Mouse (Mus musculus) hindbrain, embryonic 14.5 days (tissue): ENCODE data around the gene Dnaic1. TPM values are rescaled to one million over a fixed set of nuclear protein-coding genes. Genes with fewer than 3 reads are reported as not detected.

Experiments
- ATAC-seq: fragments of 200-750 bp; cut with Nextera tagmentation; 2 replicates; pipeline ENCODE4 v1.8.0; 2017; ENCODE audit warnings: moderate number of reproducible peaks, mild to moderate bottlenecking, moderate TSS enrichment, moderate library complexity; ENCODE audit not compliant: low FRiP score
- DNase-seq: peaks from one replicate; pipeline ENCODE4 v3.0.0-alpha.2; 2015; ENCODE audit warnings: low spot score
- H3K27ac ChIP-seq: fragments of 300-500 bp; sonication (generic); 2 replicates; pipeline ENCODE4 v1.5.1; 2014; ENCODE audit warnings: mild to moderate bottlenecking, moderate library complexity
- H3K27me3 ChIP-seq: fragments of 300-500 bp; sonication (generic); 2 replicates; pipeline ENCODE4 v1.6.1; 2014; ENCODE audit warnings: mild to moderate bottlenecking, low read length, mixed read lengths; ENCODE audit not compliant: control insufficient read depth, insufficient read depth
- H3K36me3 ChIP-seq: fragments of 300-500 bp; sonication (generic); replicated peaks from 2 replicates; pipeline ENCODE4 v1.6.1; 2014; ENCODE audit not compliant: control insufficient read depth, insufficient read depth
- H3K4me1 ChIP-seq: fragments of 300-500 bp; sonication (generic); replicated peaks from 2 replicates; pipeline ENCODE4 v1.6.1; 2014; ENCODE audit warnings: antibody characterized with exemption, low read length, mixed read lengths; ENCODE audit not compliant: control insufficient read depth, insufficient read depth
- H3K4me2 ChIP-seq: fragments of 300-500 bp; sonication (generic); replicated peaks from 2 replicates; pipeline ENCODE4 v1.6.1; 2014; ENCODE audit warnings: mild to moderate bottlenecking, moderate library complexity
- H3K4me3 ChIP-seq: fragments of 300-500 bp; sonication (generic); replicated peaks from 2 replicates; pipeline ENCODE4 v1.5.1; 2014; ENCODE audit warnings: mild to moderate bottlenecking, low read length
- H3K9ac ChIP-seq: fragments of 300-500 bp; sonication (generic); 2 replicates; pipeline ENCODE4 v1.6.1; 2014
- H3K9me3 ChIP-seq: fragments of 300-500 bp; sonication (generic); 2 replicates; pipeline ENCODE4 v1.6.1; 2016; ENCODE audit warnings: low read length; ENCODE audit not compliant: control insufficient read depth
- WGBS: fragments of 180-500 bp; shearing (Covaris S2); extraction: QIAGEN DNeasy Blood & Tissue Kit; methylation state at CpG from one replicate; pipeline ENCODE4 v1.1.7; 2014; 5-methylcytosine and 5-hydroxymethylcytosine counted together
- polyA plus RNA-seq: library from polyadenylated mRNA; unstranded; fragments of >200 nt; fragmentation: Nextera tagmentation; extraction: Ambion mirVana; gene quantifications from 2 replicates; pipeline ENCODE4 v1.2.1, GENCODE M21; 2014

Gene Dnaic1
- polyA plus RNA-seq, 1 experiment from 2014 or later: 2.3 TPM

DNA sequence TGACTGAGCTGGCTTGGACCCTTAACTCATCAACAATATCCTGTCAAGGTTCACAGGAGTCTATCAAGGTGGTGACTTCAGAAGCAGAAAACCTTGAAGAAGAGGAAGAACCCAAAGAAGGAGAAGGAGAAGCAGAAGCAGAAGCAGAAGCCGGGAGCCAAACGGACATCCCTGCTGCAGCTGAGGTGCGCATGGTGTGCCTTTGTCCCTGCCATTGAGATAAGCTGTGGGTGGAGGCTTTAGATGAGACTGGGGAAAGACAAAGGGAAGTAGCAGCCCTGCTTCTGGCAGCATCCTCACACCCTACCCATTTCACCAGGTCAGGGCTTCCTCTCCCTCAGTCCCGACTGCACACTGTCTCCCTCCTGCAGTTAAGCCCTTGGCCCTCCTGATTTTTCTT, 33.2 kb downstream of the Dnaic1 start:
- H3K4me2 ChIP-seq: no peak overlapping the region
- ATAC-seq (no peak), DNase-seq (no peak)
- H3K9me3 ChIP-seq: no peaks in the 10 kb centered on the region
- H3K4me1 ChIP-seq: peaks cover 10% of the 10 kb centered on the region; the same call in 1 of the 2 replicates
- no peaks in the 10 kb centered on the region for H3K36me3 ChIP-seq
- WGBS: 34% methylated on average over 4 of the region's 4 CpGs
- H3K4me3 ChIP-seq: no peak overlapping the region
- no peaks in the 10 kb centered on the region for H3K27me3 ChIP-seq
- H3K27ac ChIP-seq: no peak overlapping the region
- no peak overlapping the region for H3K9ac ChIP-seq

DNA sequence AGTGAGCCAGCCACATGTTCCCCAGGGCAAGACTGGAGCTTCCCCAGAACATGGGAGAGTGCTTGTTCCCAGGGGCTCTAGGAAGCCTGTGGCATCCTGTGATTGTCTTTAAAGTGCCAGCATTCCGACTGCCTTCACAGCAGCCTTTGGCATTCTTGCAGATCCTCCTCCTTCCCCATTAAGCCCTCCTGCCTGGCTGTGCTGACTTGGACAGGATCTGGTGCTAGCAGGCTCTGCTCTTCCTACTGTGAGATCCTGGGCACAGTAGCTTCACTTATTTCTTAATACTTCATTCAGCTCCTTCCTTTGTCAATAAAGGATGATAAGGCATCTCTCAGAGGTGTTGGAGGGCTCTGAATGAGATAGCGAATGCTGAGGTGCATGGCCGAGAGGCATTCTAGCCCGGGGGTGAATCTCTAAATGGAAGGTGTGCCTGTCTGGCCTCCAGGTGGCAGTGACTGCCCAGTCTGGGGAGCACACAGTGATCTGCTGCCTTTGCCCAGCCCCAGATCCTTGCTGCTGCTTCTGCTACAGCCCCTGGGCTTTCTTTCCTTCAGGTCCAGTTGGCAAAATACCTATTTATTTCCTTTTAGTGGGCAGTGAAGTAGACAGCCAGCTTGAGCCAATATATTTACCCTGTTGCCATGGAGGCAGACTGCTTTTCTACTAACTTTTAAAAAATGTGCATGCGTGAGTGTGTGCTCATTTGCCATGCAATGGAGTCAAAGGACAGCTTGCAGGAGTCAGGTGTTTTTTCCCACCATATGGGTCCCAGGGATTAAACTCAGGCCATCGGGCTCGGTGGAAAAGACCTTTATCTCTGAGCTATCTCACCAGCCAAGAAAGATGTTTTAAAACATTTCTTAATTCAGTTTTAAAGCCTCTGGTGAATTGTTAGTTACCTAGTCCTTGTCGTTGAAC, 35.2 kb downstream of the Dnaic1 start:
- WGBS: 21% methylated on average over 8 of the region's 8 CpGs
- Histone ChIP-seq H3K9me3 (no peaks in the 10 kb centered on the region), H3K4me1 (peaks cover 10% of the 10 kb centered on the region; the same call in 1 of the 2 replicates), H3K4me2 (no peak overlapping the region), H3K4me3 (no peak overlapping the region), H3K36me3 (no peaks in the 10 kb centered on the region), H3K27ac (no peak overlapping the region), H3K9ac (peak overlapping the region; percentile 18; the same call in 1 of the 2 replicates), H3K27me3 (no peaks in the 10 kb centered on the region)
- peak; percentile 73; the same call in 1 of the 2 replicates for ATAC-seq
- peak; percentile 51 for DNase-seq

DNA sequence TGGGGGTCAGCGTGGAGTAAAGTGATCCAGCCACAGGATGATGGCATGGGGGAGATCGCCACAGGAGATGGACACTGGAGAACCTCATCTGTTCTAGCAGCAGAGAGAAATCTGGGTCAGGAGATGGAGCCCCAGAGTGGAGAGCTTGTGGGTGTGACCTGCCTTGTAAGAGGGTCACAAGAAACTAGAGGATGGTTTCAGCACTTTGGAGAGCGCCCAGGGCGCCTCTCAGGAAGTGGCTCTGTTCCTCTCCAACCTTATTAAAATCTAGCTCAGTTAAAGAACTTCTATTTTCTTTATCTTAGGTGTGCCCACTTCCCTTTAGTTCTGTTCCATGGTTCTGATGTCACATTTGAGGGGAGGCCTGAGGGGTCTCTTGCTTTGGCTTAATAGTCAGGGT, 37.2 kb downstream of the Dnaic1 start:
- Histone ChIP-seq H3K27ac (no peak overlapping the region), H3K9ac (no peak overlapping the region), H3K27me3 (no peaks in the 10 kb centered on the region), H3K4me2 (no peak overlapping the region), H3K36me3 (no peaks in the 10 kb centered on the region), H3K9me3 (no peaks in the 10 kb centered on the region), H3K4me3 (no peak overlapping the region), H3K4me1 (peaks cover 10% of the 10 kb centered on the region; the same call in 1 of the 2 replicates)
- ATAC-seq: no peak
- no peak for DNase-seq
- WGBS: 55% methylated on average over 4 of the region's 4 CpGs

DNA sequence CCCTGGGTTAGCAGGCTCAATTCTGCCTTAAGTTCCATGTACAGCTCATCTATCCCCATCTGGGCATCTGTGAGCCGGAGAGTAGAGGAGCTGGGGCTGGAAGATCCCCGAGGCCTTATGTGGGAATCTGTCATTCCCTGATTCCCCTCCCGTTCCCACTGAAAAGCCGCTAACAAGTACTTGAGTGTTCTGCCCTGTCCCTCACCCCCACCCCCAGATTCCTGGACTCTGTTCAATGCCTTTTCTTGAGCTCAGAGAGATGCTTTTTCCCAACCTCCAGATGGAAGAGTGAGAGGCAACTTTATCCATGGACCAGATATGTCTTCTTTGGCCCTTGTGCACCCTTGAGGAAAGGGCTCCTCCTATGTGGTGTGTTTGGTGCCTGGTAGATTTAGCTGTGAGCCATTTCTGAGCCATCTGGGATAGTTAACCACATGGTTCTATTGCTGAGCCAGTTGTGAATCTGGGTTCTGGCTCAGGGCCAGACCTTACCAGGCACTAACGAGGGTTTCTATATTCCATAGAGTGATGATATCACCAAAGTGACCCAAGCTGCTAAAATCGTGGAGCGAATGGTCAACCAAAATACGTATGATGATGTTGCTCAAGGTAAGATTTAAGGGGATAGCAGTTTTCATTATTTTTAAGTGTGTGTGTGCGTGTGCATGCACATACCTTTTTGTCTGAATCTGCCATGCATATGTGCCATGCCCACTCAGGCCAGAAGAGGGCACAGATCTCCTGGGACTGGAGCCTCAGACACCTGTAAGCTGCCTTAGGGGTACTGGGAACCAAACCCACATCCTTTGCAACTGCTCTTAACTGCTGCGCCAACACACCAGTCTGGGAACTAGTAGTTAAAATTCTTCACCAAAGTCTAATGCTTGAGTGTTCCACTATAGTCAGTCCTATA, 40.4 kb downstream of the Dnaic1 start:
- ATAC-seq (no peak), DNase-seq (no peak)
- Histone ChIP-seq H3K27me3 (no peaks in the 10 kb centered on the region), H3K4me2 (no peak overlapping the region), H3K27ac (no peak overlapping the region), H3K4me3 (no peak overlapping the region), H3K36me3 (no peaks in the 10 kb centered on the region), H3K9ac (no peak overlapping the region), H3K4me1 (peaks cover 12% of the 10 kb centered on the region; the same call in 1 of the 2 replicates), H3K9me3 (no peaks in the 10 kb centered on the region)
- whole genome bisulfite sequencing: 72% methylated on average over 10 of the region's 10 CpGs

DNA sequence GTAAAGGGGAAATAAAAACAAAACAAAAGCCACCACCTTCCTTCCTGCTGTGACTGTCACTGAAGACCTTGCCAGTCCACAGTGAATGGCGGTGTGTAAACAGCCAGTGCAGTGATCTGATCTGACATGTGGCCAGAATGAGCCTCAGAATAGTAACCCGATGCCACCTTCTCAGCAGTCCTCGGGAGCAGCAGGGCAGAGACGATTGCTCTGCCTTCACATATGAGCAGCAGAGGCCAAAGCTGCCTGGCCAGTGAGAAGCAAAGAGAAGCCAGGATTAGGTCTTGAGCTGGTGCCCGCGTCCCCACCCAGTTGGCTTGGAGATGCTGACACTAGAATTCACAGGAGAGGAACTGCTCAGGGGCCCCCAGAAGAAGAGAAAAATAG, 41.0 kb downstream of the Dnaic1 start:
- no peaks in the 10 kb centered on the region for H3K9me3 ChIP-seq
- no peak overlapping the region for H3K27ac ChIP-seq
- 39% methylated on average over 6 of the region's 6 CpGs for WGBS
- peaks cover 14% of the 10 kb centered on the region; the same call in 1 of the 2 replicates for H3K4me1 ChIP-seq
- H3K36me3 ChIP-seq: no peaks in the 10 kb centered on the region
- H3K9ac ChIP-seq: no peak overlapping the region
- H3K4me2 ChIP-seq: no peak overlapping the region
- no peak for ATAC-seq
- no peak for DNase-seq
- no peaks in the 10 kb centered on the region for H3K27me3 ChIP-seq
- no peak overlapping the region for H3K4me3 ChIP-seq

DNA sequence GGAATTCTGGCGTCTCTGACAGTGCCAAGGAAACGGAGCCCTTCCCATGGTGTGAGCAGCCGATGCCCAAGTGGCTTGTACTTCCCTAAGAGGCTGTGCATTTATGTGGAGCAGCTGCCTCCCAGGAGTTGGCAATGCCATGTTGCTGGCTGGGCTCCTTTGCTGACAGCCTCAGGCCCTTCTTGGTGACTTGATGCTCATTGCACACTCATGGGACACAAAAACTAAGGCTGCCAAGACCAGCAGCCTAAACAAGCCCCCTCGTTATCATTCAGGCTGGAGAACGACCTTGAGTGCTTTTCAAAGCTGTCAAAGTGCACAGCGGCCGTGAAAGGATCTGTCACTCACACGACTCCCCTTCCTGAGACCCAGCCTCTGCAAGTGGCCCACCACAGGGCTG, 42.6 kb downstream of the Dnaic1 start:
- Histone ChIP-seq H3K27ac (peak overlapping the region; percentile 23; the same call in 1 of the 2 replicates), H3K4me2 (no peak overlapping the region), H3K4me3 (no peak overlapping the region), H3K27me3 (no peaks in the 10 kb centered on the region), H3K9ac (no peak overlapping the region), H3K9me3 (no peaks in the 10 kb centered on the region), H3K36me3 (no peaks in the 10 kb centered on the region), H3K4me1 (peaks cover 14% of the 10 kb centered on the region; the same call in 1 of the 2 replicates)
- WGBS: 15% methylated on average over 8 of the region's 8 CpGs
- ATAC-seq (peak; percentile 72), DNase-seq (peak; percentile 73)

DNA sequence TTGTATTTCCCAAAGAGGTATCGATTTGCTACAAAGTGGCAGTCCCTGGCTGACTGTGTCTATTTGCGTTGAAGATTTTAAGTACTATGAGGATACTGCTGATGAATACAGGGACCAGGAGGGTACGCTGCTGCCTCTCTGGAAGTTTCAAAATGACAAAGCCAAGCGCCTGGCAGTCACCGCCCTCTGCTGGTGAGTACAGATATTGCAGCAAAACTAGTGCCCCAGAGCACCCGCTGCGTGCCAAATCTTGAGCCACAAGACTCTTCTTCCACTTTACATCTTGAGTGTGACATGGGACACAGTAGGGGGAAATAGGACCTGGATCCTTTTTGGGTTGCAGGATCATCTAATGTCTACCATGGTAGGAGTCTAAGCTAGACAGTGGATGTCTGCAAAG, 44.6 kb downstream of the Dnaic1 start:
- Histone ChIP-seq H3K9me3 (no peaks in the 10 kb centered on the region), H3K9ac (no peak overlapping the region), H3K27ac (0 out of 2 replicates have a peak overlapping the region, but pooled peaks have one; percentile 7), H3K4me3 (no peak overlapping the region), H3K36me3 (no peaks in the 10 kb centered on the region), H3K4me1 (peaks cover 29% of the 10 kb centered on the region), H3K4me2 (no peak overlapping the region), H3K27me3 (no peaks in the 10 kb centered on the region)
- DNase-seq (peak; percentile 87), ATAC-seq (no peak)
- 5% methylated on average over 7 of the region's 7 CpGs for WGBS

DNA sequence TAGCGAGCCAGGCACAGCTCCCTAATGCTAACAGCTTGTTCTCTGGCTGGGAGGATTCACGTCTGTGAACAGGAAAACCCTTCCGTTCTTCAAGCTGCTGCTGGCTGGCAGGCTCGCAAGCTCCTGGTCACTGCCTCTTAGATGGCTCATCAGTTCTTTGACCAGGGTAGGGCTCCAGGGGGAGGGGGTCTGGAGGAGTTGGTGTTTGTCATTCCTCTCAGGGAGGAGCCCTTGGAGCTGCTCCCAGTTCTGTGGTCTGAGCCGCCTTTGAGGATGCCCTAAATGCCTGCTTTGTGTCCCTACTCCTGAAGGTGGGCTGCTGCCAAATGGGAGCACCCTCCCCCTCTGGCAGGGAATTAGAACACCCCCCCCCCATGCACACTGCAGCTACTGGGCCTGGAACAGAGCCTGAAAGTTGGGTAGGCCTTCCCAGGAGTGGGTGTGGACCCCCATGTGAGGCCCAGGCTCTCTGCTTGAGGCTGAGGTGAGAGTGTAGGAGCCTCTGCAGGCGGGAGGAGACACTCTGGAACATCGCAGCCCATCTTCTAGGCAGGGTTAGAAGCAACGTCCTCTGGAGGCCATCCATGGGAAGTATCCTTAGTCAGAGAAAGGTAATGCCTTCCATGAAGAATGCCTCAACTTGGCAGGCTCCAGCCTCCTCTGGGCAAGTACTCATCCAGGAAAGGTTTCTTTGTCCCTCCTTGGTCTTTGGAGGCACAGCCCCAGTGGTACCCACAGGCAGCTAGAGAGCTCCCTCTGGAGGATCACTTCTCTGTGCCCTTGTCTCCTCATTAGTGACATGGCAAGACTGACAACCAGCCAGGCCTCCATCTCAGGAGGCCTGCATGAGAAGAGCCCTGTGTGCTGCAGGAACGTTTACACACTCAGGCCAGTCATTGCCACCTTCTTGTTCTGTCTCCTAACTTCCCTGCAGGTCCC, 46.4 kb downstream of the Dnaic1 start:
- peak; percentile 61 for DNase-seq
- Histone ChIP-seq H3K27ac (peak overlapping the region; percentile 66), H3K4me1 (peaks cover 35% of the 10 kb centered on the region), H3K36me3 (no peaks in the 10 kb centered on the region), H3K9ac (no peak overlapping the region), H3K27me3 (no peaks in the 10 kb centered on the region), H3K9me3 (no peaks in the 10 kb centered on the region), H3K4me3 (no peak overlapping the region), H3K4me2 (no peak overlapping the region)
- WGBS: 53% methylated on average over 9 of the region's 9 CpGs
- peak; percentile 76 for ATAC-seq
